13 mouse cellular contexts compared by ENCODE assay signal in genomic region chr12:101089955-101090354, GRCm38 (mm10). TPM values are rescaled to one million over a fixed set of nuclear protein-coding genes. Genes with fewer than 3 reads are reported as not detected.
DNase-seq lines count a peak whose midpoint lies in the region.
"Had no signal": no experiment of that assay in that cellular context is flagged by ENCODE, and none has a peak within 500 bp of the region (broad histone marks: within the 10 kb centered on the region; RNA-seq: fewer than 3 reads in every experiment).

No protein-coding gene starts in this region.

- peak; percentile 32 for DNase-seq in adrenal gland, postnatal 14 days
- no peak for DNase-seq in adrenal gland, adult 8-10 months
- peak; percentile 19 to 24 for DNase-seq in adrenal gland, postnatal 36 days
- no peak for DNase-seq in adrenal gland, postnatal 10 days
- DNase-seq in testis, postnatal 10 days (ENCODE audit: low spot score): peak; percentile 45
- no peak for DNase-seq in testis, postnatal 14 days (ENCODE audit: low spot score)
- DNase-seq: B cell, adult 2 months; cerebellum, adult 11-12 months; cerebellum, adult 2 months; cerebellum, adult 9-10 months; cerebellum, postnatal 10 days; cerebellum, postnatal 25 days; forebrain, postnatal 0 days had no signal

RNA-seq across cellular contexts. Expression of gene Ppp4r3a, which starts 6.5 kb away (rescaled TPM):
- 62.4 and 62.7 TPM in 2 replicates for total RNA-seq in adrenal gland, postnatal 14 days (2021)
- 10 to 100 TPM; 49.5 to 59.5 (median 49.9) TPM for total RNA-seq in adrenal gland, adult 8-10 months (2022)
- 10 to 100 TPM; 51.8 to 52.1 TPM for total RNA-seq in adrenal gland, postnatal 36 days (2021)
- 10 to 100 TPM; 53.2 to 59.0 TPM for total RNA-seq in adrenal gland, postnatal 10 days (2021)

Comparison
In these comparisons a context has a peak if more than half of its experiments do, and no peak if none do; other contexts are left out.
1. DNase-seq: peak in adrenal gland, postnatal 14 days (single experiment), adrenal gland, postnatal 36 days (2 of 2) and testis, postnatal 10 days (single experiment); none in adrenal gland, adult 8-10 months (single experiment), adrenal gland, postnatal 10 days (single experiment) and testis, postnatal 14 days (single experiment).